Mouse (Mus musculus) stomach, embryonic 14.5 days (tissue): ENCODE results near the gene Clec16a. TPM values are rescaled to one million over a fixed set of nuclear protein-coding genes. Genes with fewer than 3 reads are reported as not detected.

Experiments used
- ATAC-seq: fragments of 200-750 bp; cut with Nextera tagmentation; 2 replicates; pipeline ENCODE4 v1.8.0; 2017; ENCODE audit warnings: low read depth, moderate TSS enrichment; ENCODE audit not compliant: insufficient number of reproducible peaks, insufficient read depth, low FRiP score
- H3K27ac ChIP-seq: fragments of 300-500 bp; sonication (generic); 2 replicates; pipeline ENCODE4 v1.5.1; 2014; ENCODE audit warnings: mild to moderate bottlenecking, low read length, moderate library complexity, mixed read lengths
- H3K27me3 ChIP-seq: fragments of 300-500 bp; sonication (generic); 2 replicates; pipeline ENCODE4 v1.6.1; 2014; ENCODE audit warnings: low read length, control low read depth, mixed read lengths; ENCODE audit not compliant: control insufficient read depth, insufficient read depth
- H3K36me3 ChIP-seq: fragments of 300-500 bp; sonication (generic); 2 replicates; pipeline ENCODE4 v1.6.1; 2014; ENCODE audit warnings: mild to moderate bottlenecking, control low read depth, low read length, moderate library complexity, mixed read lengths; ENCODE audit not compliant: control insufficient read depth, insufficient read depth
- H3K4me1 ChIP-seq: fragments of 300-500 bp; sonication (generic); 2 replicates; pipeline ENCODE4 v1.6.1; 2014; ENCODE audit warnings: low read length, control low read depth, mixed read lengths; ENCODE audit not compliant: control insufficient read depth, insufficient read depth
- H3K4me2 ChIP-seq: fragments of 300-500 bp; sonication (generic); replicated peaks from 2 replicates; pipeline ENCODE4 v1.6.1; 2014; ENCODE audit warnings: low read depth, low read length, control low read depth
- H3K4me3 ChIP-seq: fragments of 300-500 bp; sonication (generic); 2 replicates; pipeline ENCODE4 v1.5.1; 2014; ENCODE audit warnings: low read depth, low read length, control low read depth
- H3K9ac ChIP-seq: fragments of 300-500 bp; sonication (generic); replicated peaks from 2 replicates; pipeline ENCODE4 v1.6.1; 2014; ENCODE audit warnings: low read depth, mild to moderate bottlenecking, control low read depth, low read length, moderate library complexity, mixed read lengths
- H3K9me3 ChIP-seq: fragments of 300-500 bp; sonication (generic); 2 replicates; pipeline ENCODE4 v1.6.1; 2016; ENCODE audit warnings: low read depth, low read length, control low read depth; ENCODE audit not compliant: control insufficient read depth
- WGBS: fragments of 180-500 bp; shearing (Covaris S2); extraction: QIAGEN DNeasy Blood & Tissue Kit; methylation state at CpG from one replicate; pipeline ENCODE4 v1.1.7; 2014; 5-methylcytosine and 5-hydroxymethylcytosine counted together
- polyA plus RNA-seq: library from polyadenylated mRNA; unstranded; fragments of >200 nt; fragmentation: Nextera tagmentation; extraction: Ambion mirVana; gene quantifications from 2 replicates; pipeline ENCODE4 v1.2.1, GENCODE M21; 2014

Clec16a gene
- polyA plus RNA-seq, 1 experiment from 2014 or later = 38.9 TPM

DNA sequence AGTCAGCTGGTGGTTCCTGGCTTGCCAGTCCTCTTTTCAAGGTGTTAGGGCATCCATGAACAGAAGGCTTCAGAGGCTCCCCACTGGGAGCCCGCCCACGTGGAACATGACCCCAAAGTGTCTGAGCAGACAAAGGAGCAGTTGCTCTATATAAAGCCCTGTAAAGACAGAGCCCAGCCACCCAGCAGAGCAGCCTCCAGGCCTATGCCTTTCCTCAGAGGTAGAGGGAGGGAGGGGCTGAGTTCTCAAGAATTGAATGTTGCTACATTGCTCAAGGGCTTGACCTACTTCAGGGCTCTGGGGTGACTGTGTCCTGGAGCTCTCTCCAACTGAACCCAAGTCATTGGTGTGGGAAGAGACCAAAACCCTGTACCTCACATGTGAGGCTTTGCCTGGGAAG, 155.0 kb downstream of the Clec16a start:
- no peak for ATAC-seq
- WGBS = 50% methylated on average over 2 of the region's 2 CpGs
- no peak overlapping the region for H3K4me3 ChIP-seq
- no peak overlapping the region for H3K4me2 ChIP-seq
- no peak overlapping the region for H3K27ac ChIP-seq
- no peak overlapping the region for H3K9ac ChIP-seq
- H3K27me3 ChIP-seq = no peaks in the 10 kb centered on the region
- H3K36me3 ChIP-seq = no peaks in the 10 kb centered on the region
- H3K9me3 ChIP-seq = no peaks in the 10 kb centered on the region
- no peaks in the 10 kb centered on the region for H3K4me1 ChIP-seq

DNA sequence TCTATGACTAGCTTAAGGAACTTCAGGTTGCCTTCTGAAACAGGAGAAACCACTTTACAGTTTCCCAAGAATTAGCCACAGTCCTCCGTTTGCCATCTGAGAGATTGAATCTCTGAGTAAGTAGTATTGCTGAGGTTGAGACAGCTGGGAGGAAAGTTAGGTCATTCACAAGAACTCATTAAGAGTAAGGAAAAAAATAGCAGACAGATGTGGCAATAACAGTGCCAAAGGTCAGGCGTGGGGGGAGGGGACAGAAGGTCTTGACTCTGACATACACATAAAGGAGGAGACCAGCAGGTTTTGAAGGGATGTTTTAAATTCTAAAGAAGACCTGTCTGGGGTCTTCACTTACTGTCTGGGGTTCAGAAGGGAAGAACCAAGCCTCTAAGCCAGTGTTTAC, 157.3 kb downstream of the Clec16a start:
- Histone ChIP-seq H3K36me3 (no peaks in the 10 kb centered on the region), H3K27me3 (no peaks in the 10 kb centered on the region), H3K4me1 (no peaks in the 10 kb centered on the region), H3K27ac (no peak overlapping the region), H3K9ac (no peak overlapping the region), H3K9me3 (no peaks in the 10 kb centered on the region), H3K4me2 (no peak overlapping the region), H3K4me3 (no peak overlapping the region)
- WGBS = 60% methylated on average over 2 of the region's 2 CpGs
- ATAC-seq = no peak

DNA sequence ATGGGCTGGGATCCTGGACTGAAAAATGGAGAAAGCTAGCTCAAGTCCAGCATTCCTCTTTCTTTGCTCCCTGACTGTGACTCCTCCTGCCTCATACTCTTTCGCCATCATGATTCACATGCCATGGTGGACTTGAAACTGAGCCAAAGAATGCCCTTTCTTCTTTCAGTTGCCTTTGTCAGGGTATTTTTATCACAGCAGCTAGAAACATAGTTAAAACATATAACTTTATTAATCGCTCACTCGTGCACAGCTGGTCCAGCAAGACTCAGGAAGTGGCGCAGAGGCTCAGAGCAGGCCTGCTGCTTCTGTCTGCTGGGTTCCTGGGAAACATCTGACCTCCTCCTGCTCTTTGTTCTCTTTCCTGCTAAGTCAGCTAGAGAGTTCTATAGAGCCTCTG, 158.8 kb downstream of the Clec16a start:
- Histone ChIP-seq H3K36me3 (no peaks in the 10 kb centered on the region), H3K27ac (0 out of 2 replicates have a peak overlapping the region, but pooled peaks have one; percentile 27), H3K27me3 (no peaks in the 10 kb centered on the region), H3K4me1 (no peaks in the 10 kb centered on the region), H3K4me3 (no peak overlapping the region), H3K4me2 (no peak overlapping the region), H3K9me3 (no peaks in the 10 kb centered on the region), H3K9ac (no peak overlapping the region)
- ATAC-seq = no peak
- 61% methylated on average over 4 of the region's 4 CpGs for WGBS

DNA sequence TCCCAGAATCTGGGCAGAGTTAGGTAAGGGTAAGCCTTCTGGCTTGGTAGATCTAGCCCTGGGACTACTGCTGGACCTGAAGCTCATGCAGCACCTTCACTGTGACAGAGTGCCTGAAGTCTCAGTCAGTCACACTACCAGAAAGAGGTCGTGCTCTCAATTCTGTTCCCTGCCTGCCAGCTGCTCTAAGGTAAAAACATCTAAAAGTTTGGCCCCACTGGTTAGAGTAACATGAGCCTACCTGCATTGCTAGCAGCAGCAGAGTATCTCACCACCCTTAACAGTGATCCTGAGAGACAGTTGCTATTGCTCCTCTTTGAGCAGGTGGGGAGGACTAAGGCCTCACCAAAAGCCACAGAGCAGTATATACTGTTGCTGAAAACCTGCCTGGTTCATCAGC, 160.3 kb downstream of the Clec16a start:
- no peaks in the 10 kb centered on the region for H3K4me1 ChIP-seq
- H3K36me3 ChIP-seq = no peaks in the 10 kb centered on the region
- H3K4me3 ChIP-seq = no peak overlapping the region
- 79% methylated on average over 1 of the region's 1 CpGs for whole genome bisulfite sequencing
- H3K4me2 ChIP-seq = no peak overlapping the region
- no peak overlapping the region for H3K9ac ChIP-seq
- ATAC-seq = no peak
- H3K27ac ChIP-seq = no peak overlapping the region
- H3K27me3 ChIP-seq = no peaks in the 10 kb centered on the region
- H3K9me3 ChIP-seq = no peaks in the 10 kb centered on the region

DNA sequence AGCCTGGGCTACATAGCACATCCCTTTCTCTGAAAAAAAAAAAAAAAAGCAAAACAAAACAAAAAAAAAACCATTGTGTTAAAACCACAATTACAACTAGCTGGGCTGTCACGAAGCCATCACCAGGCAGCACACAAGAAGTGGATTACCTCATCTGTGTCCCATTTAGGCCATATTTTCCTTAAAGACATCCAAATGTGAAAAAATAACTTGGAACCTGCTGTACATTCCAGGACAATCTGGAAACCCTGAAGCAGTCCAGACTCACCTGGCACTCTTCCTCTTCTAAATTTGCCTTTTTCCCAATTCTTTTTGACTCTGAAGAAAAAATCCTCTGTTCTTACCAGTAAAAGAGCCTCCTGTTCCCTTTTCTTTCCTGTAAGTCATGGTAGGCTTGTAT, 166.4 kb downstream of the Clec16a start:
- Histone ChIP-seq H3K4me2 (no peak overlapping the region), H3K36me3 (no peaks in the 10 kb centered on the region), H3K9ac (no peak overlapping the region), H3K4me3 (no peak overlapping the region), H3K9me3 (no peaks in the 10 kb centered on the region), H3K4me1 (peaks cover 7% of the 10 kb centered on the region; the same call in 1 of the 2 replicates), H3K27ac (no peak overlapping the region), H3K27me3 (no peaks in the 10 kb centered on the region)
- WGBS = 74% methylated on average over 1 of the region's 1 CpGs
- ATAC-seq = no peak

DNA sequence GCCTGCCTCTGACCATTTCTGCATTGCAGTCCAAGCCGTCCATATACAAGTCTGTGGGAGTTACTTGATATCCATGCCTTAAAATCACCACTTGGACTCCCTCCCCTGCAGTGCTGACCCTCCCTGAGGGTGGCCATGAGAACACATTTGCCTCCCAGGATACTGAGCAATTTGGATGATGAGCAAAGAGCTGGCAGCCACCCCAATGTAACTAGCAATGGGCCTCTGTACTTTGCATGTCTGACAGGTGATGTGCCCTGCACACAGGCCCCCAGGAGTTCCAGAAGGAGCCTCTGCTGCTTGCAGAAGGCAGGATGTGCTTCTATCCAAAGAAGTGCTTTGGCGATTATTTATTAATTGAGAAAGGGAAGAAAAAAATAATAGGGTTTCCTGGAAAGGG, 167.9 kb downstream of the Clec16a start:
- Histone ChIP-seq H3K4me3 (no peak overlapping the region), H3K9ac (no peak overlapping the region), H3K4me1 (peaks cover 7% of the 10 kb centered on the region; the same call in 1 of the 2 replicates), H3K4me2 (no peak overlapping the region), H3K27ac (no peak overlapping the region), H3K36me3 (no peaks in the 10 kb centered on the region), H3K9me3 (no peaks in the 10 kb centered on the region), H3K27me3 (no peaks in the 10 kb centered on the region)
- ATAC-seq = no peak
- WGBS = 30% methylated on average over 2 of the region's 2 CpGs

DNA sequence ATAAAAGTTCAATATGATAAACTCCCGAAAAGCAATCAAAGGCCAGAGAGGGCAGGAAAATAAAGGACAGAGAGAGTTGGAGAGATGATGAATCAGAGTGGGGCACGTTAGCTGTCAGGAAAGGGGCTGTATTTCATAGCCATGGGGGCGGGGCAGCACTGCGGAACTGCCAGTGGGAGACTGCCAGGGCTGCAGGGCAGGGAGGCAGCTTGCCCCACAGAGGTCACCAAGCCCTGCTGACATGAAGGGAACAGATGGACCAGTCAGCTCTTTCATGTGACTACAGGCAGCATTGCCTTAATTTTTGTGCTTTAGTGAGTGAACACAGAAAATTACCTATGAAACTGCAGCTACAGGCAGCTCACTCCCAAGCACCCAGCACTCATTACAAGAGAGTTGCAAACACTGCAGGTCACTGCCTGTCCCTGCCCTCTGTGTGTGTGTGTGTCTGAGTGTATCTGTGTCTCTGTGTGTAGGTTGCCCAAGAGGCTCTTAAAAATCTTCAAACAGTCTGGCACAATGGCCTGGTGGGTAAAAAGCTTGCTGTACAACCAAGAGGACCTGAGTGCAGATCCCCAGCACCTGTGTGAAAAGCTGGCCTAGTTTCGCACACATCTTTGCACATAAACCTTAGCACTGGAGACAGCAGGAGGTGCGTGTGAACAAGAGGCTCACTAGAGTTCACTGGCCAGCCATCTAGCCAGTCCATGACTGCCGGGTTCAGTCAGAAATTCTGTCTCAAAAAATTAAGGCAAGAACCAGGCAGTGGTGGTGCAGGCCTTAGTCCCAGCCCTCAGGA, 168.5 kb downstream of the Clec16a start:
- no peak for ATAC-seq
- Histone ChIP-seq H3K9me3 (no peaks in the 10 kb centered on the region), H3K4me3 (no peak overlapping the region), H3K27ac (no peak overlapping the region), H3K36me3 (no peaks in the 10 kb centered on the region), H3K4me1 (peaks cover 7% of the 10 kb centered on the region; the same call in 1 of the 2 replicates), H3K9ac (no peak overlapping the region), H3K4me2 (no peak overlapping the region), H3K27me3 (no peaks in the 10 kb centered on the region)
- 54% methylated on average over 7 of the region's 7 CpGs for WGBS

DNA sequence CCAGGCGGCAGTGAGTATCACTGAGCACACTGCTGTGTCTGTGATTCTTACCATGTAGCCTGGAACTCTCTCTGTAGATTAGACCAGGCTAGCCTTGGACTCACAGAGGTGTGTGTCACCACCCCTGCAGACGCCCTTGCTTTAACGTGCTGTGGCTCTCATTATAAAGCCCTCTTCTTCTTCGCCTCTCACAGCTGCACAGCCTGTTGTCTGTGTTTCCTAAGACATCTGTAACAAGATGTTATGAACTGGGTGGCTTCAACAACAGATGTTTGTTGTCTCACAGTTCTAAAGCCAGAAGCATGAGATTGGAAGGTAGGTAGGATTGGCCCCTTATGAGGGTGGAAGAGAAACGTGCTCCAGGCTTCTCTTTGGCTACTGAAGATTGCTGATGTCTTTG, 170.1 kb downstream of the Clec16a start:
- Histone ChIP-seq H3K4me1 (peaks cover 7% of the 10 kb centered on the region; the same call in 1 of the 2 replicates), H3K9ac (no peak overlapping the region), H3K27me3 (no peaks in the 10 kb centered on the region), H3K4me2 (no peak overlapping the region), H3K27ac (no peak overlapping the region), H3K4me3 (no peak overlapping the region), H3K36me3 (no peaks in the 10 kb centered on the region), H3K9me3 (no peaks in the 10 kb centered on the region)
- WGBS = 83% methylated on average over 5 of the region's 5 CpGs
- no peak for ATAC-seq

DNA sequence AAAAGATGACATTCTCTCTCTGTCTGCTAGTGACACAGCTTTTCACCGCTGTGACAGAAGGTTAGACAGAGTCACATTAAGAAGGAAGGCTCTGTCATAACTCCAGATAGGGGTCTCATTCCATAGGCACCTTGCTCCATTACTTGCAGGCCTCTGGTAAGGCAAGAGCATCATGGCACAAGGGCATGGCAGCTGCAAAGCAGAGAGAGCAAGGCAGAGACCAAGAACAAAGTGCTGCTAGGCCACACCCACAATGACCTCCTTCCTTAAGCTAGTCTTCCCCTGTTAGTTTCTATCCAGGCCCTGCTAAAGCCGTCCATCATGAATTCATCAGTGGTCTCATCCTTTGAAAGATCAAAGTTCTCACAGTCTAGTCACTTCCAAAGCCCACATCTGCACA, 170.5 kb downstream of the Clec16a start:
- Histone ChIP-seq H3K4me3 (no peak overlapping the region), H3K36me3 (no peaks in the 10 kb centered on the region), H3K27ac (no peak overlapping the region), H3K4me1 (peaks cover 7% of the 10 kb centered on the region; the same call in 1 of the 2 replicates), H3K27me3 (no peaks in the 10 kb centered on the region), H3K4me2 (no peak overlapping the region), H3K9ac (no peak overlapping the region), H3K9me3 (no peaks in the 10 kb centered on the region)
- 74% methylated on average over 2 of the region's 2 CpGs for WGBS
- ATAC-seq = no peak
